Mouse (Mus musculus): ENCODE results near the gene Vps13a.

- TF ChIP-seq POLR2A (IDR thresholded peaks at IDR 0.05; ENCODE audit: low read depth, low read length): no peak
- TF ChIP-seq CTCF (IDR thresholded peaks at IDR 0.05; ENCODE audit: extremely low read depth, insufficient read depth, insufficient read length, insufficient replicate concordance): no peak
Observed at GRCm38 (mm10) chr19:16773237-16774016, 7.3 kb downstream of the Vps13a start.

Measured in spleen, adult 2 months (tissue).